Mouse (Mus musculus) limb, embryonic 11.5 days (tissue): ENCODE results near the gene Olfr1239. TPM values are rescaled to one million over a fixed set of nuclear protein-coding genes. Genes with fewer than 3 reads are reported as not detected.

ENCODE experiments used
- ATAC-seq: fragments of 200-750 bp; cut with Nextera tagmentation; 2 replicates; pipeline ENCODE4 v1.8.0; 2017; ENCODE audit warnings: low read depth; ENCODE audit not compliant: insufficient number of reproducible peaks, low FRiP score, low TSS enrichment
- DNase-seq: peaks from one replicate; pipeline ENCODE4 v3.0.0-alpha.2; 2015; ENCODE audit warnings: low spot score
- H3K27ac ChIP-seq: fragments of 300-500 bp; sonication (generic); replicated peaks from 2 replicates; pipeline ENCODE4 v1.5.1; 2014; ENCODE audit warnings: low read depth, mild to moderate bottlenecking, low read length
- H3K27me3 ChIP-seq: fragments of 300-500 bp; sonication (generic); 2 replicates; pipeline ENCODE4 v1.6.1; 2014; ENCODE audit warnings: mild to moderate bottlenecking, low read length, mixed read lengths; ENCODE audit not compliant: control insufficient read depth, insufficient read depth
- H3K36me3 ChIP-seq: fragments of 300-500 bp; sonication (generic); 2 replicates; pipeline ENCODE4 v1.6.1; 2014; ENCODE audit warnings: mild to moderate bottlenecking, low read length, moderate library complexity, mixed read lengths; ENCODE audit not compliant: control insufficient read depth, insufficient read depth
- H3K4me1 ChIP-seq: fragments of 300-500 bp; sonication (generic); 2 replicates; pipeline ENCODE4 v1.6.1; 2014; ENCODE audit warnings: low read length, mixed read lengths; ENCODE audit not compliant: control insufficient read depth, insufficient read depth
- H3K4me2 ChIP-seq: fragments of 300-500 bp; sonication (generic); 2 replicates; pipeline ENCODE4 v1.6.1; 2014; ENCODE audit warnings: low read depth, mild to moderate bottlenecking, moderate library complexity; ENCODE audit not compliant: severe bottlenecking
- H3K4me3 ChIP-seq: fragments of 300-500 bp; sonication (generic); 2 replicates; pipeline ENCODE4 v1.5.1; 2014; ENCODE audit warnings: low read depth, low read length
- H3K9ac ChIP-seq: fragments of 300-500 bp; sonication (generic); 2 replicates; pipeline ENCODE4 v1.6.1; 2014; ENCODE audit warnings: mild to moderate bottlenecking, low read length
- H3K9me3 ChIP-seq: fragments of 300-500 bp; sonication (generic); 2 replicates; pipeline ENCODE4 v1.6.1; 2016; ENCODE audit warnings: low read length; ENCODE audit not compliant: control insufficient read depth
- WGBS: fragments of 180-500 bp; shearing (Covaris S2); extraction: QIAGEN DNeasy Blood & Tissue Kit; methylation state at CpG from one replicate; pipeline ENCODE4 v1.1.7; 2014; 5-methylcytosine and 5-hydroxymethylcytosine counted together
- polyA plus RNA-seq: library from polyadenylated mRNA; unstranded; fragments of >200 nt; fragmentation: Nextera tagmentation; extraction: Ambion mirVana; gene quantifications from 2 replicates; pipeline ENCODE4 v1.2.1, GENCODE M21; 2014

Gene Olfr1239
- not detected in 2 replicates for polyA plus RNA-seq

DNA sequence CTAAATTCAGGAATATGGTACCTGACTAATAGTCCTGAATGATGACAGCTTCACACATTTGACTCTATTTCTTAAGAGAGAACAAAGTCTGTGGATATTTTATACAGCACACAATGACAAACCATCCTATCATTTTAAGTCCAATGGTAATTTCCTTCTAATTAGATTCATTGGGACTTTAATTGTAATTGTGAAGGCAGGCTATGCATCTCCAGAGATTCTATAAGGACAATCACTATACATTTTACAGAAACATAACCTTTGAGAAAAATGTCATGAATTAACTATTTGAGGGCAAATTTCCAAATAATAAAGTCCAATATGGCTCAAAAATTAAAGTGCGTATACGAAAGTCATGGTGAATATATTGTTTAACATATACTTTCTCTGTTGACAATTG, at the start of gene Olfr1239:
Olfr1239 (minus strand) TSS at position 101 of the 400 bp plus-strand sequence.
- Histone ChIP-seq H3K36me3 (no peaks in the 10 kb centered on the region), H3K4me1 (no peaks in the 10 kb centered on the region), H3K4me3 (no peak within 1 kb of the TSS), H3K9me3 (no peaks in the 10 kb centered on the region), H3K9ac (no peak within 1 kb of the TSS), H3K27ac (no peak within 1 kb of the TSS), H3K4me2 (no peak within 1 kb of the TSS), H3K27me3 (no peaks in the 10 kb centered on the region)
- ATAC-seq (no peak), DNase-seq (no peak)
- WGBS = 97% methylated on average over 2 of the region's 2 CpGs

DNA sequence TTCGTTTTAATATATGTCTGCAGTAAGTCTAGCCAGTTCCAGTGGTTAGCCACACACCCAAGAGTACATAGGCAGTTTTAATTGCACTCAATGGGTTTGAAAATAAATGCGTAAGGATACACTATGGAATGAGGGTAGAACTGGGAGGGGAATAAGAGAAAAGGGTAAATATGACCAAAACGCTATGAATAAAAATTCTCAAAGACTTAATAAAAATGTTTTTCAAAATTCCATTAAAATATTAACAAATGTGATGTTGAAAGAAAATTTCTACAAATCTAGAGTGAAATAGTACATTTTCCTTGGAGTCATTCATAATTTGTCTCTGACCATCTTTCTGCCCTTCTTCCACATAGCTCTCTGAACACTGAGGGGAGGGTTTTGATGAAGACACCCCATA, 22.7 kb upstream of the Olfr1239 start, which contains the start of gene Olfr1240:
Olfr1240 (minus strand) TSS at position 101 of the 400 bp plus-strand sequence.
- Histone ChIP-seq H3K9ac (no peak within 1 kb of the TSS), H3K4me1 (no peaks in the 10 kb centered on the region), H3K4me3 (no peak within 1 kb of the TSS), H3K27ac (no peak within 1 kb of the TSS), H3K4me2 (no peak within 1 kb of the TSS), H3K36me3 (no peaks in the 10 kb centered on the region), H3K27me3 (no peaks in the 10 kb centered on the region), H3K9me3 (no peaks in the 10 kb centered on the region)
- ATAC-seq (no peak), DNase-seq (no peak)
- WGBS = 78% methylated on average over 3 of the region's 3 CpGs

DNA sequence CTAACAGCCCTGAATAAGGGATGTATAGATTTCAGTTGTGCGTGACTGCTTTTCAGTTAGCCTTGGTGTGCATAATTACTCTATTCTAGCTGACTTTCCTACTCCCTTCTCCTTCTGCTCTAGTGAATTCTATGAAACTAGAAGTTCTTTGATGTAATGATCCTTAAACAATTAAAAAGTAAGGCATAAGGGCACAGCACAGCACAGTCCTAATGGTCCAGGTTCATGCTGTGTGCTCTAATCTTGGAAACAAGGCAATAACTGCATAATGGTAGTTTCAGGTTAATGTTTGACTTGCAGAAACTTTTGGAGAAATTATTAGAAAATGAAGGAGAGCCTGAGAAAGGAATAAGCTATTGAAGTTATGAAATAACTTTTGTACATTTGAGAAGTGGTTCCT, 5.7 kb downstream of the Olfr1239 start:
- Histone ChIP-seq H3K9me3 (no peaks in the 10 kb centered on the region), H3K27me3 (no peaks in the 10 kb centered on the region), H3K4me3 (no peak overlapping the region), H3K4me1 (no peaks in the 10 kb centered on the region), H3K9ac (no peak overlapping the region), H3K4me2 (no peak overlapping the region), H3K36me3 (no peaks in the 10 kb centered on the region), H3K27ac (no peak overlapping the region)
- 90% methylated on average over 1 of the region's 1 CpGs for WGBS
- no peak for DNase-seq
- ATAC-seq = no peak

DNA sequence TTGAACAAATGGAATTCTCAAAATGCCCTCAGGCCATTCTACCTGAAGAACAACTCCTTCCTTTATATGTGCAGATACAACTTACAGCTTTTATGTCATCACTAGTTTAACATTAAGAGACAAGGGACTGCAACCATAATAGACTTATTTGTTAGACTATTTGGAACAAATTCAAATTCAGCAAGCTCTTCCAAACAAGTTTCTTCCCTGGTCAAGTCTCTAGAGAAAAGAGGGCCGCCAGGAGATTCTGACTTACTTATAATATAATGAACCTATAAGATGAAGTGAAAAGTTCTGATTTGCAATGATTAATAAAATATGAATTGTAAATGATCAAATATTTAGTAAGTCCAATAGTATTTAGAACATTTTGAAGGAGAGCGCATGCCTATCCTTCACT, 10.6 kb downstream of the Olfr1239 start, which contains the start of gene Olfr1238:
Olfr1238 (minus strand) TSS at position 101 of the 400 bp plus-strand sequence.
- ATAC-seq = no peak

DNA sequence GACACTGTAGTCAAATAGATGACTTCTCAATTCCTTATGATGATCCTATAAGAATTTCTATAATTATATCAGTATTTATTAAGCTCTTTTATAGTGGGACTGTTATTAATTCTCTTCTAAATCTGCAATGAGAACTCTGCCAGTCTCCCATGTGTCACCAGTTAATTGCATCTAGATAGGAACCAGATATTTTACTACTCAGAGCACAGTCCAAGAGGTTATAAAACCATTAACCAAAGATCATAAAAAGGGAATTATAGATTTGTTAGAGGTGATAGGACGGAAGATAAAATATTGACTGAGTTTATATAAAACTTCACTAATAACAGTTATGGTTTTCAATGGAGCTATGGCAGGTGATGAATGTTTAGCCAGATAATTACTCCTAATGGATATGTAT, 19.3 kb downstream of the Olfr1239 start:
- Histone ChIP-seq H3K9me3 (no peaks in the 10 kb centered on the region), H3K4me1 (no peaks in the 10 kb centered on the region), H3K36me3 (no peaks in the 10 kb centered on the region), H3K4me3 (no peak overlapping the region), H3K4me2 (no peak overlapping the region), H3K27ac (no peak overlapping the region), H3K9ac (no peak overlapping the region), H3K27me3 (no peaks in the 10 kb centered on the region)
- no peak for DNase-seq
- 82% methylated on average over 1 of the region's 1 CpGs for WGBS
- no peak for ATAC-seq

More for the DNA sequence above, 10.6 kb downstream of the Olfr1239 start, which contains the start of gene Olfr1238:
- H3K27ac ChIP-seq = no peak within 1 kb of the TSS
- no peak for DNase-seq
- H3K9me3 ChIP-seq = no peaks in the 10 kb centered on the region
- no peak within 1 kb of the TSS for H3K9ac ChIP-seq
- no peaks in the 10 kb centered on the region for H3K4me1 ChIP-seq
- no peak within 1 kb of the TSS for H3K4me3 ChIP-seq
- H3K4me2 ChIP-seq = no peak within 1 kb of the TSS
- H3K27me3 ChIP-seq = no peaks in the 10 kb centered on the region
- H3K36me3 ChIP-seq = no peaks in the 10 kb centered on the region
- WGBS = 91% methylated on average over 2 of the region's 2 CpGs

Other genes with a start within 250 kb of the Olfr1239 start
- gene Olfr1225, start 245.7 kb downstream of the Olfr1239 start, polyA plus RNA-seq = not detected in 2 replicates
- gene Olfr1226, start 220.4 kb downstream of the Olfr1239 start, polyA plus RNA-seq = not detected in 2 replicates
- gene Olfr1228, start 166.3 kb downstream of the Olfr1239 start, polyA plus RNA-seq = not detected in 2 replicates
- not detected in 2 replicates for gene Olfr1229, start 132.4 kb downstream of the Olfr1239 start, polyA plus RNA-seq
- gene Olfr1230, start 123.1 kb downstream of the Olfr1239 start, polyA plus RNA-seq = not detected in 2 replicates
- gene Olfr1231, start 113.3 kb downstream of the Olfr1239 start, polyA plus RNA-seq = not detected in 2 replicates
- gene Olfr1232, start 90.7 kb downstream of the Olfr1239 start, polyA plus RNA-seq = not detected in 2 replicates
- gene Olfr1233, start 78.0 kb downstream of the Olfr1239 start, polyA plus RNA-seq = not detected in 2 replicates
- not detected in 2 replicates for gene Olfr1234, start 55.5 kb downstream of the Olfr1239 start, polyA plus RNA-seq
- not detected in 2 replicates for gene Olfr1238, start 10.7 kb downstream of the Olfr1239 start, polyA plus RNA-seq
- not detected in 2 replicates for gene Olfr1240, start 22.6 kb upstream of the Olfr1239 start, polyA plus RNA-seq
- gene Olfr1241, start 66.7 kb upstream of the Olfr1239 start, polyA plus RNA-seq = not detected in 2 replicates
- gene Olfr1242, start 77.9 kb upstream of the Olfr1239 start, polyA plus RNA-seq = not detected in 2 replicates
- gene Olfr1243, start 111.1 kb upstream of the Olfr1239 start, polyA plus RNA-seq = not detected in 2 replicates
- gene Olfr1245, start 158.0 kb upstream of the Olfr1239 start, polyA plus RNA-seq = not detected in 2 replicates
- not detected in 2 replicates for gene Olfr1246, start 172.8 kb upstream of the Olfr1239 start, polyA plus RNA-seq
- not detected in 2 replicates for gene Olfr1247, start 193.7 kb upstream of the Olfr1239 start, polyA plus RNA-seq
- gene Olfr1248, start 197.8 kb upstream of the Olfr1239 start, polyA plus RNA-seq = not detected in 2 replicates
- gene Olfr1249, start 214.6 kb upstream of the Olfr1239 start, polyA plus RNA-seq = not detected in 2 replicates
- not detected in 2 replicates for gene Olfr1250, start 241.1 kb upstream of the Olfr1239 start, polyA plus RNA-seq